In the genomic region with DNA sequence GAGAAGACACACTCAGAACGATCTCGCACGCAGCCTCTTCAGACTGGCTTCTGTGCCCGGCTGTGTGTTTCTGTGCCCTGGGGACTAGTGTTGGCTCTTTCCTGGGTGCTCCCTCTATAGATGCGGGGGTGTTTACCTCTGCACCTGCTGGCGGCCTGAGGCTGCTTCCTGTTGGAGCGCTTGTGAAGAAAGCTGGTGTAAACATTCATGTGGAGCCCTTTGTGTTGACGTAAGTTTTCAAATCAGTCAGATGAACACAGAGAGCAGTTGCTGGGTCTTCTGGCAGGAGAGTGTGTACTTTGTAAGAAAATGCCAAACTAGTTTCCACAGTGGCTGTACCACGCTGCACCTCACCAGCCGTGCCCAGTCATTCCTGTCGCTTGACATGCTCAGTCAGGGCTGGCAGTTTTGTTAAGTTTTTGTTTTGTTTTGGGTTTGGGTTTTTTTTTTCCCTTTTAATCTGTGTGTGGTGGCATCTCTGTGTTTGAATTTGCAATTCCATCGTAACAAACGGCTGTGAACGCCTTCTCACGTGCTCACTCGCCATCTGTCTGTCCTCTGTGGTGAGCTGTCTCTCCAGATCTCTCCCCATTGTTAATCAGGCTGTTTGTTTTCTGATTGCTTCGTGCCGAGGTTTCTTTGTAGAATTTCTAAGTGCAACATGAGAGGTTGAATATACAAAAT, we compare ENCODE assay signal across 8 mouse cellular contexts. TPM values are rescaled to one million over a fixed set of nuclear protein-coding genes. Genes with fewer than 3 reads are reported as not detected.
DNase-seq lines count a peak whose midpoint lies in the region; ATAC-seq and TF ChIP-seq lines count a peak whose summit lies in the region.

No protein-coding gene starts in this region.

- peaks cover 7% of the 10 kb centered on the region for H3K4me1 ChIP-seq in embryonic facial prominence, embryonic 14.5 days (ENCODE audit: control insufficient read depth, insufficient read depth, low read length)
- peaks cover 17% of the 10 kb centered on the region for H3K4me1 ChIP-seq in limb, embryonic 12.5 days (replicated peaks)
- 0 out of 2 replicates have a peak, but pooled peaks cover 2% of the 10 kb centered on the region for H3K4me1 ChIP-seq in stomach, postnatal 0 days (replicated peaks; ENCODE audit: control insufficient read depth, insufficient read depth)

- 39% methylated on average over 18 of the region's 18 CpGs for WGBS in embryonic facial prominence, embryonic 14.5 days
- 65% methylated on average over 18 of the region's 18 CpGs for WGBS in limb, embryonic 12.5 days
- 27% methylated on average over 18 of the region's 18 CpGs for WGBS in stomach, postnatal 0 days

- peak overlapping the region; percentile 64 for H3K27ac ChIP-seq in embryonic facial prominence, embryonic 14.5 days (replicated peaks; ENCODE audit: low read depth, low read length)
- peak overlapping the region; percentile 35; the same call in 1 of the 2 replicates for H3K27ac ChIP-seq in limb, embryonic 12.5 days
- peak overlapping the region; percentile 36 for H3K27ac ChIP-seq in stomach, postnatal 0 days (replicated peaks)

- no peak for TF ChIP-seq CTCF in stomach, postnatal 0 days (IDR thresholded peaks at IDR 0.05; ENCODE audit: low read depth)

- H3K4me3 ChIP-seq in embryonic facial prominence, embryonic 14.5 days (ENCODE audit: low read depth, low read length) = no peak overlapping the region
- no peak overlapping the region for H3K4me3 ChIP-seq in limb, embryonic 12.5 days (replicated peaks)
- no peak overlapping the region for H3K4me3 ChIP-seq in stomach, postnatal 0 days (ENCODE audit: low read depth, low read length)

- H3K36me3 ChIP-seq in embryonic facial prominence, embryonic 14.5 days (ENCODE audit: control insufficient read depth, insufficient read depth, low read length) = no peaks in the 10 kb centered on the region
- H3K36me3 ChIP-seq in limb, embryonic 12.5 days = no peaks in the 10 kb centered on the region
- no peaks in the 10 kb centered on the region for H3K36me3 ChIP-seq in stomach, postnatal 0 days (ENCODE audit: control insufficient read depth, insufficient read depth, low read length)

- 0 out of 2 replicates have a peak, but pooled peaks cover 6% of the 10 kb centered on the region for H3K9me3 ChIP-seq in embryonic facial prominence, embryonic 14.5 days (ENCODE audit: control insufficient read depth, low read length)
- H3K9me3 ChIP-seq in limb, embryonic 12.5 days = peaks cover 16% of the 10 kb centered on the region
- 0 out of 2 replicates have a peak, but pooled peaks cover 2% of the 10 kb centered on the region for H3K9me3 ChIP-seq in stomach, postnatal 0 days (ENCODE audit: control insufficient read depth, low read length)

- H3K4me2 ChIP-seq in embryonic facial prominence, embryonic 14.5 days (ENCODE audit: low read depth, low read length) = 0 out of 2 replicates have a peak overlapping the region, but pooled peaks have one; percentile 0
- no peak overlapping the region for H3K4me2 ChIP-seq in limb, embryonic 12.5 days
- peak overlapping the region; percentile 8; the same call in 1 of the 2 replicates for H3K4me2 ChIP-seq in stomach, postnatal 0 days (replicated peaks; ENCODE audit: low read depth)

- ATAC-seq in embryonic facial prominence, embryonic 14.5 days (ENCODE audit: low read depth) = peak; percentile 61; the same call in 1 of the 2 replicates
- ATAC-seq in limb, embryonic 12.5 days (ENCODE audit: insufficient number of reproducible peaks, insufficient read depth, low FRiP score, low TSS enrichment, low read depth) = no peak
- no peak for ATAC-seq in stomach, postnatal 0 days (ENCODE audit: low FRiP score, low TSS enrichment)
- no peak for ATAC-seq in frontal cortex, adult (ENCODE audit: low TSS enrichment)
- no peak for ATAC-seq in monocyte, adult 5-6 weeks (replicated peaks; ENCODE audit: insufficient number of reproducible peaks, low FRiP score, low TSS enrichment, poor library complexity, severe bottlenecking)

- H3K9ac ChIP-seq in embryonic facial prominence, embryonic 14.5 days (ENCODE audit: low read depth, low read length) = no peak overlapping the region
- no peak overlapping the region for H3K9ac ChIP-seq in limb, embryonic 12.5 days (replicated peaks)
- H3K9ac ChIP-seq in stomach, postnatal 0 days (ENCODE audit: low read length) = no peak overlapping the region

- no peak for TF ChIP-seq EP300 in stomach, postnatal 0 days (optimal IDR thresholded peaks at IDR 0.05)

- peak; percentile 64 for DNase-seq in layer of hippocampus, adult 11-12 months (ENCODE audit: low spot score)
- no peak for DNase-seq in layer of hippocampus, adult 9-10 months (ENCODE audit: low spot score)
- peak; percentile 49 for DNase-seq in embryonic facial prominence, embryonic 14.5 days (ENCODE audit: low spot score)
- DNase-seq in stomach, postnatal 0 days (ENCODE audit: low spot score) = no peak
- no peak for DNase-seq in testis, postnatal 14 days (ENCODE audit: low spot score)

- no peaks in the 10 kb centered on the region for H3K27me3 ChIP-seq in embryonic facial prominence, embryonic 14.5 days (replicated peaks; ENCODE audit: control insufficient read depth, insufficient read depth, low read length)
- 0 out of 2 replicates have a peak, but pooled peaks cover 5% of the 10 kb centered on the region for H3K27me3 ChIP-seq in limb, embryonic 12.5 days
- no peaks in the 10 kb centered on the region for H3K27me3 ChIP-seq in stomach, postnatal 0 days (ENCODE audit: control insufficient read depth, insufficient read depth, low read length)

RNA-seq across cellular contexts. Expression of a gene that starts 40.0 kb away (rescaled TPM):
- polyA plus RNA-seq in embryonic facial prominence, embryonic 14.5 days (2014; fragmentation: Nextera tagmentation; extraction: Ambion mirVana) = 0.69 and 1.2 TPM in 2 replicates
- 0.23 TPM in 1 of 2 replicates, not detected in the other for polyA plus RNA-seq in limb, embryonic 12.5 days (2016; fragmentation: Nextera tagmentation; extraction: Ambion mirVana)
- not detected in 2 replicates for polyA plus RNA-seq in stomach, postnatal 0 days (2015; fragmentation: Nextera tagmentation; extraction: Ambion mirVana)
- not detected in 3 replicates for total RNA-seq in monocyte, adult 5-6 weeks (2017)

Comparison
In these comparisons a context has a peak if more than half of its experiments do, and no peak if none do; other contexts are left out.
1. DNase-seq: peak in layer of hippocampus, adult 11-12 months (single experiment) and embryonic facial prominence, embryonic 14.5 days (single experiment); none in layer of hippocampus, adult 9-10 months (single experiment), stomach, postnatal 0 days (single experiment) and testis, postnatal 14 days (single experiment).
2. Peak in every context shown above with its lines, with median percentiles within 50 percentile points of each other: H3K27ac ChIP-seq.